Mouse (Mus musculus): ENCODE measurements at regions not wholly inside any gene's neighbourhood (a gene's known extent, or its start where the extent isn't known, plus 50 kb on each side); places are given as distances from the start of the nearest gene placed in this dataset.
"Not testable (repeated sequence)": the region's sequence is repeated elsewhere in the genome, so short reads cannot be mapped to it uniquely, and the experiment has no call there.

DNA sequence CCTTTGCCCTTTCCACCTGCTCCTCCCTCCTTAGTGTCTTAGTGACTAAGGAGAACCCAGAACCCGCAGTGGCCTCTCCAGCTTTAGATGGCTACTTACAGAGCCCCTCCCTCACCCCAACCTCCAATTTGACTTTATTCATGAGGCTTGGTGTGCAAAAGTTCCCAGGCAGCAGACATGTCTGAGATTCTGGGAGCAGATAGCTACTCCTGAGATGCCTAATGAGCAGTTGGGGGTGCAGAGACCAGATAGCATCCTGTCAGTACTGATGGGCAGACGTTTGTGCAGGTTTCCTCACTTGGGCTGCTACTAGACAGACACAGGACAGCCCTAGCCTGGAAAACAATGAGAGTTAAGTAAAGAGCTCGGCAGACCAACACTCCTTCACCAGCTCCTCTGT, 83.7 kb upstream of the Cep85l start:
- Histone ChIP-seq H3K4me2 (ENCODE audit: low read depth, low read length) (no peak overlapping the region), H3K27ac (ENCODE audit: low read length) (no peak overlapping the region), H3K9me3 (ENCODE audit: control insufficient read depth, low read length) (no peaks in the 10 kb centered on the region), H3K36me3 (ENCODE audit: control insufficient read depth, insufficient read depth, low read length) (no peaks in the 10 kb centered on the region), H3K4me3 (ENCODE audit: low read length) (no peak overlapping the region), H3K9ac (ENCODE audit: low read length) (no peak overlapping the region), H3K4me1 (replicated peaks; ENCODE audit: control insufficient read depth, insufficient read depth, low read length) (peaks cover 14% of the 10 kb centered on the region; the same call in 1 of the 2 replicates), H3K27me3 (ENCODE audit: control insufficient read depth, insufficient read depth, low read depth, low read length) (no peaks in the 10 kb centered on the region)
- ATAC-seq (ENCODE audit: low read depth) = no peak
- WGBS = 49% methylated on average over 3 of the region's 3 CpGs

DNA sequence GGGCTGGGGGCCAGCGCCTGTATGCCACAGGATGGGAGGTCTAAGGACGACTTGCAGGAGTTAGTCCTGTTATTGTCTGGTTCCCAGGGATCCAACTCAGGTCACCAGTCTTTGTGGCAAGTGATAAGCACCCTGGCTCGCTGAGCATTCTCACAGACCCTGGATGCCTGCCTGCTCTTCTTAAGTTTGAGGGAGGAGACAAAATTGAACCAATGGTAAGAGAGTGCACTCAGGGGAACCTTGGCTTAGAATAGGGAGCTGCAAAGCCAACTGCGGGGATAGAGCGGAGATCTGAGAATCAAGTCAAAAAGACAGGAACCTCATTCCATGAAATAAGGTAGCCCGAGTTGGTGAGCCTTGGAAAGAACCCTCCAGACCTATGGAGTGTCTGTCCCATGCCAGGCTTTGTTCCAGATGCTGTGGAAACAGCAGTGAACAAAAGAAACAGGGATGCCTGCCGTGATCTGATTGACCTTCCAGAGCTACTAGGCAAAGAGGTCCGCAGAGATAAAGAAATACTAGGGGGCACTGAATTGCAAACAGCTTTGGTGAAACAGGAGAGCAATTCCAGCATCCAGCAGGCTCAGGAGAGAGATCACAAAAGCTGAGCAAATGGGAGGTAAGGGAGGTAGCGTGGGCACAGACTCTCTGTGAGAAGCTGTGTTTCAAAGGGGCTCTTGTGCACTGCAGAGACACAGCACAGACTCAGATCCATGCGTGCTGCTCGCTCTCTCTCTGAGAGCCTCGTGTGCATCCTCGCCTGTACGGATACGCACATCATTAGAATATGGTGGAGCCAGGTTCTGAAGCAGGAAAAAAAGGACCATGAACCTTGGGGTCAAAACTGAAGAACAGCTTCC, 82.9 kb upstream of the Cep85l start:
- WGBS = 52% methylated on average over 15 of the region's 15 CpGs
- no peak overlapping the region for H3K27ac ChIP-seq (ENCODE audit: low read length)
- ATAC-seq (ENCODE audit: low read depth) = no peak

DNA sequence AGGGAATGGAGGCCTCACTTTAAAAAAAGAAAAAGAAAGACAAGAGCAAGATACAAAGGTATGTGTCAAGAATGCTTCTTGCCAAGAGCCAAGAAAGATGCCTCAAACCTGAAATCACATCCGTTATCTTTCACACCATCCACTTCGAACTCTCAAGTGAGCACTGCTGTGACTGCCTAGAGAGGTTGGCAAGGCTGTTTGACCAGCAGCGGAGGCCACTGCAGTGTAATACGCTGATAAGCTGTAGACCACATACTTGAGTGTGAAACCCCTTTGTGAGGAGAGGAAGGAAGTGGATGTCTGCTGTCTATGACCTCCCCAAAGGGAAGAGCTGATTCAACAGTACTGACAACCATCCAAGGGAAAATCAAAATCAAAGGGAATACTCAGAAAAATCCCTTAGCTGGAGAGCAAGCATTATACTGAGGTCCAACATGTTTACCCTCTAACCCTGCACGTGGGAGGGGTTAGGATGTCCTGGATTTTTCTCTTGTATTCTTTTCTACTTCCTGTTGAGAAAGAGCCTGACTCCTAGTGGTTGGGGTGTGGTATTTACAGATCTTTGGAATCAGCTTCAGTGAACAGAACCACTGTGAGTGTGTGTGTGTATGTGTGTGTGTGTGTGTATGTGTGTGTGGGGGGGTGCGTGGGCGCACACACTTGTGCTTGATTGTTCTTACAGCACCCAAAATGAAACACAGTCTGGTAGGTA, 81.5 kb upstream of the Cep85l start:
- ATAC-seq (ENCODE audit: low read depth) = peak; percentile 45
- Histone ChIP-seq H3K4me2 (ENCODE audit: low read depth, low read length) (no peak overlapping the region), H3K9me3 (ENCODE audit: control insufficient read depth, low read length) (no peaks in the 10 kb centered on the region), H3K4me3 (ENCODE audit: low read length) (no peak overlapping the region), H3K36me3 (ENCODE audit: control insufficient read depth, insufficient read depth, low read length) (no peaks in the 10 kb centered on the region), H3K4me1 (replicated peaks; ENCODE audit: control insufficient read depth, insufficient read depth, low read length) (0 out of 2 replicates have a peak, but pooled peaks cover 9% of the 10 kb centered on the region), H3K27ac (ENCODE audit: low read length) (no peak overlapping the region), H3K9ac (ENCODE audit: low read length) (no peak overlapping the region), H3K27me3 (ENCODE audit: control insufficient read depth, insufficient read depth, low read depth, low read length) (no peaks in the 10 kb centered on the region)
- WGBS = 52% methylated on average over 7 of the region's 7 CpGs

More for the DNA sequence above, 82.9 kb upstream of the Cep85l start:
- Histone ChIP-seq H3K27me3 (ENCODE audit: control insufficient read depth, insufficient read depth, low read depth, low read length) (no peaks in the 10 kb centered on the region), H3K4me3 (ENCODE audit: low read length) (no peak overlapping the region), H3K4me1 (replicated peaks; ENCODE audit: control insufficient read depth, insufficient read depth, low read length) (peaks cover 14% of the 10 kb centered on the region; the same call in 1 of the 2 replicates), H3K36me3 (ENCODE audit: control insufficient read depth, insufficient read depth, low read length) (no peaks in the 10 kb centered on the region), H3K9me3 (ENCODE audit: control insufficient read depth, low read length) (no peaks in the 10 kb centered on the region), H3K4me2 (ENCODE audit: low read depth, low read length) (no peak overlapping the region), H3K9ac (ENCODE audit: low read length) (no peak overlapping the region)

DNA sequence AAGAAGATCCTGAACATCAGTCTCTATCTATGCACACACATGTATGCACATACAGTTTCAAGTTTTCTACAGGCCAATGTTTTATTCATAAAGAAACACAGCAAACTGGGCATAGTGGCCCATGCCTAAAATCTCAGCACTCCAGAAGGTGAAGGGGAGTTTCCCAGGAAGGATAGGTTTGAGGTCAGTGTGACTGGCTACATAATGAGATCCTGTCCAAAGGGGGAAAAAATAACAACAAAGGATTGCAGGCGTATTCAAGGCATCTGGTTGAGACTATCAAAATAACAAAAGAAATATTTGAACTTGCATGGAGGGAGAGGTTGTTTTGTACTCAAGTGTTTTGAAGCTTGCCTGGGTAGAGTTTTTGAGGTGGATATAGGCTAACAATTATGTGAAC, 80.0 kb upstream of the Cep85l start:
- not testable (repeated sequence) for H3K4me1 ChIP-seq (replicated peaks; ENCODE audit: control insufficient read depth, insufficient read depth, low read length); H3K4me2 ChIP-seq (ENCODE audit: low read depth, low read length); H3K4me3 ChIP-seq (ENCODE audit: low read length); ATAC-seq (ENCODE audit: low read depth); H3K36me3 ChIP-seq (ENCODE audit: control insufficient read depth, insufficient read depth, low read length); H3K9me3 ChIP-seq (ENCODE audit: control insufficient read depth, low read length); H3K27ac ChIP-seq (ENCODE audit: low read length); H3K9ac ChIP-seq (ENCODE audit: low read length); H3K27me3 ChIP-seq (ENCODE audit: control insufficient read depth, insufficient read depth, low read depth, low read length)
- WGBS = 68% methylated on average over 1 of the region's 1 CpGs

DNA sequence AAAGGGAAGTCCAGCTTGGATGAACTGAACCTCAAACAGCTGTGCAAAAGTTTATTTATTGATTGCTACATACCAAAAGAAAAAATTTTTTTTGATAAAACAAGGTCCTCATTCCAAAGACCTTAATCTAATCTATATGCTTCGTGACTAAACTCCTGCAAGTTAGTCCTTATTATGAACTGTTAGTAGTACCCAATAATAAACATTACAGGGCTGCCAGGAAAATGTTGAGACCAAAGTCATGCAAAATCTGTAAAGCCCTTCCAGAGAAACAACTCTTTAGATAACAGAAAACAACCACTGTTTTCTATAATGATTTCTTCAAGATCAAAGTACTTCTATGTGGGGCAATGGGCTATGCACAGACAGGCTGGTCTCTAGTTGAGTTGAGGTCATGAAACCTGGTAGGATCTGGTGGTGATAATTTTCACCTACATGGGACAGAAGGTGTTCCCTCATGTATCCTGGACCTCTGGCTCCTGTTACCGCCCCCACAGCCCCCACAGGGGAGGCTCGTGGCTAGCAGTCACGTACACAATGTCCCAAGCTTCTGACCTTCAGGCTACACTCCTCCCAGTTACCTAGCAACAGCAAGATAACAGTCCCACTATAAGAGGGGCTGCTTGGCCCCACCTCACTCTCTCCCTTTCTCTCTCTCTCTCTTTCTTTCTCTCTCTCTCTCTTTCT, 76.4 kb upstream of the Cep85l start:
- Histone ChIP-seq H3K27ac (ENCODE audit: low read length) (no peak overlapping the region), H3K9ac (ENCODE audit: low read length) (no peak overlapping the region), H3K36me3 (ENCODE audit: control insufficient read depth, insufficient read depth, low read length) (no peaks in the 10 kb centered on the region), H3K4me2 (ENCODE audit: low read depth, low read length) (no peak overlapping the region), H3K4me1 (replicated peaks; ENCODE audit: control insufficient read depth, insufficient read depth, low read length) (no peaks in the 10 kb centered on the region), H3K27me3 (ENCODE audit: control insufficient read depth, insufficient read depth, low read depth, low read length) (no peaks in the 10 kb centered on the region), H3K4me3 (ENCODE audit: low read length) (no peak overlapping the region), H3K9me3 (ENCODE audit: control insufficient read depth, low read length) (no peaks in the 10 kb centered on the region)
- WGBS = 28% methylated on average over 4 of the region's 4 CpGs
- ATAC-seq (ENCODE audit: low read depth) = peak; percentile 64

DNA sequence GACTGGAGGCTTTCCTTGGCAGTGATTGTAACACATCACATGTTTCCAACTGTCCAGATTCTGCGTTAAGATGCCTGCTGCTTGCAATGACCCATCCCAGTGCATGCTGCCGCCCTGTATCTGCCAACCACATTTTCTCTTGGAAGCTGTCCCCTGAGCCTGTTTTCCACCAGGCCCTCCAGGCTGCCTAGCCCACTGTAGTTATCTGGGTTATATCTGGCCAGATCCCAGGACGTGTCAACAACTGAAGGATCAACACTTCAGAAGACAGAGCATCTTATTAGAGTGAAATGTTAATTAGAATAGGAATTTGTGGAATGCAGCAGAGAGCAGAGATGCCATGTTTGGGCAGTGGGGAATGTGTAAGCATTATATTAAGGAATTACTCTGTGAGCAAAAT, 65.0 kb upstream of the Cep85l start:
- H3K27me3 ChIP-seq (ENCODE audit: control insufficient read depth, insufficient read depth, low read depth, low read length) = no peaks in the 10 kb centered on the region
- H3K9ac ChIP-seq (ENCODE audit: low read length) = no peak overlapping the region
- no peaks in the 10 kb centered on the region for H3K4me1 ChIP-seq (replicated peaks; ENCODE audit: control insufficient read depth, insufficient read depth, low read length)
- H3K36me3 ChIP-seq (ENCODE audit: control insufficient read depth, insufficient read depth, low read length) = no peaks in the 10 kb centered on the region
- 27% methylated on average over 3 of the region's 3 CpGs for WGBS
- H3K27ac ChIP-seq (ENCODE audit: low read length) = no peak overlapping the region
- no peak for ATAC-seq (ENCODE audit: low read depth)
- H3K4me3 ChIP-seq (ENCODE audit: low read length) = no peak overlapping the region
- H3K9me3 ChIP-seq (ENCODE audit: control insufficient read depth, low read length) = no peaks in the 10 kb centered on the region
- H3K4me2 ChIP-seq (ENCODE audit: low read depth, low read length) = no peak overlapping the region

DNA sequence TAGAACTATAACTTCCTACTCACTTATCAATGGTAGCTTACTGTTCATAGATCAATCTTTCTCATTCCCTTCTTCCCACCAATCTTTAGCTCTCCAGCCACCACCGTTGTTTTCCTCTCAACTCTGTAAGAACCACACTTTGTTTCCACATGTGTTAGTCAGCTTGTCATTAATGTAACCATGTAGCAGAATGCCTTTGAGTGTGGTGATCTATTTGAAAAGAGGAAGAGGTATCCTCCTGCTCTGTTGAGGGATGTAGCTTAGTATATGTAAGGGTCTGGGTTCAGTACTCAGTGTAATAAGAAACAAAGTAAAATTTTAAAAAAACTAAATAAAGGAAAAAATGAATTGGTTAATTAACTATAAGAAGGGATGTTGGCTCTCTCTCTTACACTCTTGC, 63.7 kb upstream of the Cep85l start:
- H3K27ac ChIP-seq (ENCODE audit: low read length) = no peak overlapping the region
- H3K36me3 ChIP-seq (ENCODE audit: control insufficient read depth, insufficient read depth, low read length) = no peaks in the 10 kb centered on the region

DNA sequence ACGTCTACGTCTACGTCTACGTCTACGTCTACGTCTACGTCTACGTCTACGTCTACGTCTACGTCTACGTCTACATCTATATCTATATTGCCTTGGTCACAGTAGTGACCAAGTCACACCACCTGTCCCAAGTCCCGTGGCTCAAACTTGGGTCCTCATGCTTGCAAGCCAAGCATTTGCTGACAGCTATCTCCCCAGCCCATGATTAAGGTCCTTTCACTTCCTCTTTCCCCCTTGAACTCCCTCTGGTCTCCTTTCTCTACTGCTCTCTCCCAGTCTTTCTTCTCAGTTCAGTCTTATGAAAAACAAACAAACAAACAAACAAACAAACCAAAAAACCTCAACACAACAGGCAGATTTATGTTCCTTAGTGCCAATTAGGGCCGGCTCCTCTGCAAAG, 63.2 kb upstream of the Cep85l start:
- WGBS = 95% methylated on average over 14 of the region's 14 CpGs
- Histone ChIP-seq H3K36me3 (ENCODE audit: control insufficient read depth, insufficient read depth, low read length) (no peaks in the 10 kb centered on the region), H3K27ac (ENCODE audit: low read length) (no peak overlapping the region), H3K27me3 (ENCODE audit: control insufficient read depth, insufficient read depth, low read depth, low read length) (no peaks in the 10 kb centered on the region), H3K4me2 (ENCODE audit: low read depth, low read length) (no peak overlapping the region), H3K4me3 (ENCODE audit: low read length) (no peak overlapping the region), H3K9ac (ENCODE audit: low read length) (no peak overlapping the region), H3K4me1 (replicated peaks; ENCODE audit: control insufficient read depth, insufficient read depth, low read length) (no peaks in the 10 kb centered on the region), H3K9me3 (ENCODE audit: control insufficient read depth, low read length) (no peaks in the 10 kb centered on the region)
- ATAC-seq (ENCODE audit: low read depth) = no peak

More for the DNA sequence above, 63.7 kb upstream of the Cep85l start:
- H3K9me3 ChIP-seq (ENCODE audit: control insufficient read depth, low read length) = no peaks in the 10 kb centered on the region
- no peak overlapping the region for H3K4me3 ChIP-seq (ENCODE audit: low read length)
- WGBS = 83% methylated on average over 1 of the region's 1 CpGs
- no peak overlapping the region for H3K4me2 ChIP-seq (ENCODE audit: low read depth, low read length)
- ATAC-seq (ENCODE audit: low read depth) = no peak
- no peak overlapping the region for H3K9ac ChIP-seq (ENCODE audit: low read length)
- H3K4me1 ChIP-seq (replicated peaks; ENCODE audit: control insufficient read depth, insufficient read depth, low read length) = no peaks in the 10 kb centered on the region
- no peaks in the 10 kb centered on the region for H3K27me3 ChIP-seq (ENCODE audit: control insufficient read depth, insufficient read depth, low read depth, low read length)

DNA sequence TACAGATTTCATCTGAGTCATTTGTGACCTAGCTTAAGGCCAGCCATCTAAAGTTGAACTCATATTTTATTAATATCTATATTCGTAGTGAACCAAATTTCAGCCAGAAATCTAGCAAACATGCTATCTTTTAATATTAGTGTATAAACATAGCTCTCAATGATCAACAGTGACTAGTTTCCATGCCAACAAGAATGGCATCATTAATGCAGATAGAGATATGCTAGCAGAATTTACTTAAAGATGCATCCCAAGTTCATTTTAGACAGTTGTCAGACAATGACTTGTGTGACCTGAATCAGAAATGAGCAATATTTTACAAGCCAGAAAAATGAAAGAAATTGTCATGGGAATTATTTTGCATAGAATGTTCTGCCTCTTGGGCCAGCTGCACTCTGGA, 60.5 kb upstream of the Cep85l start:
- no peak for ATAC-seq (ENCODE audit: low read depth)
- Histone ChIP-seq H3K36me3 (ENCODE audit: control insufficient read depth, insufficient read depth, low read length) (no peaks in the 10 kb centered on the region), H3K27ac (ENCODE audit: low read length) (no peak overlapping the region), H3K9ac (ENCODE audit: low read length) (no peak overlapping the region), H3K4me1 (replicated peaks; ENCODE audit: control insufficient read depth, insufficient read depth, low read length) (peaks cover 11% of the 10 kb centered on the region), H3K27me3 (ENCODE audit: control insufficient read depth, insufficient read depth, low read depth, low read length) (no peaks in the 10 kb centered on the region), H3K4me2 (ENCODE audit: low read depth, low read length) (no peak overlapping the region), H3K9me3 (ENCODE audit: control insufficient read depth, low read length) (no peaks in the 10 kb centered on the region), H3K4me3 (ENCODE audit: low read length) (no peak overlapping the region)
- WGBS = 65% methylated on average over 1 of the region's 1 CpGs

Data from lung, embryonic 16.5 days (tissue).